Mouse (Mus musculus): ENCODE measurements around the gene Top2b. TPM values are rescaled to one million over a fixed set of nuclear protein-coding genes. Genes with fewer than 3 reads are reported as not detected.

The Top2b gene
- total RNA-seq (2023): 100 to 1,000 TPM; 218 to 228 TPM

DNA sequence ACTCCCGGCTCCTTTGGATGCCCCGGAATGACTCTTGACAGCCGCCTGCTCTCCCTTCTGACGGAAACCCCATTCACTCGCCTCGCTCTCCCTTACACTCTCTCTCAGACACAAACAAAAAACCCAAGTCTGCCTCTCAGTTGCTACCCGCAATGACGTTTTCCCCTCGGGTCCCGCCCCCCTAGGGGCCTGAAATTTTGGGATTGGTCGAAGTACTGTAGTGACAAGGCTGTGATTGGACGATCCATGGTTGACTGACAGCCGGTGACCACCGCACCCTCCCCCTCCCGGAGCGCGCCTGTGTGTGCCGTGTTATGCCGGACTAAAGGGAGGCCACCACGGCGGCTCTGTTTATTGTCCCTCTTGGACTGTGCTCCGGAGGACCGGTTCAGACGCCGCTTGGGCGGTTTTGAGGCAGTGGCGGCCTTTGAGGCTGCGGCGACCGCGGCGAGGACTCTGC, at the start of gene Top2b:
Gene Top2b (plus strand): TSS at position 302 of the 460 bp plus-strand sequence.

Other genes starting within 250 kb of the Top2b start
- 10 to 100 TPM; 34.9 to 53.0 TPM for gene Ngly1, start 115.9 kb upstream of the Top2b start, total RNA-seq (2023)
- gene Oxsm, start 115.4 kb upstream of the Top2b start, total RNA-seq (2023): 1 to 10 TPM; 7.9 to 8.8 TPM